Mouse (Mus musculus): ENCODE data around the gene Ccer2.

DNA sequence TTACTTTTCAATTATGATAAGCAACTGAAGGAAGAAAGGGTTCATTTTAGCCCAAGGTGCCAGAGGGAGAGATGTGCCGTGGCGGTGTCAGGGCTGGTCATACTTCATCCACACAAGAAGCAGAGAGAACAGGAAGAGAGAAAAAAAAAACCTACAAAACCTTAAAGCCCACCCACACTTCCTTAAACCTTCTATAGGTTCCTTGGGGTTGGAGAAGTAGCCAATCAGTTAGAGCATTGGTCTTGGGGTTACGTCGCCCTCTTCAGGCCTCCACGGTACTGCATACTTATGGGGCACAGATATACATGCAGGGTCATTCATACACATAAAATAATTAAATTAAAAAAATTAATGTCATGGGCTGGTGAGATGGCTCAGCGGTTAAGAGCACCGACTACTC lies 33.9 kb upstream of the Ccer2 start:
- TF ChIP-seq CTCF (IDR thresholded peaks at IDR 0.05; ENCODE audit: control insufficient read depth, insufficient read depth, low read length) (peak; percentile 36; the same call in 1 of the 2 replicates), POLR2A (IDR thresholded peaks at IDR 0.05; ENCODE audit: borderline replicate concordance, control insufficient read depth, low read depth, low read length) (no peak)
